Mouse (Mus musculus): ENCODE data around the gene D630003M21Rik. TPM values are rescaled to one million over a fixed set of nuclear protein-coding genes. Genes with fewer than 3 reads are reported as not detected.
A peak's percentile ranks its signal among the peaks of the same experiment; 100 is the strongest.

D630003M21Rik gene
- polyA plus RNA-seq, 1 experiment: 0.36 TPM

DNA sequence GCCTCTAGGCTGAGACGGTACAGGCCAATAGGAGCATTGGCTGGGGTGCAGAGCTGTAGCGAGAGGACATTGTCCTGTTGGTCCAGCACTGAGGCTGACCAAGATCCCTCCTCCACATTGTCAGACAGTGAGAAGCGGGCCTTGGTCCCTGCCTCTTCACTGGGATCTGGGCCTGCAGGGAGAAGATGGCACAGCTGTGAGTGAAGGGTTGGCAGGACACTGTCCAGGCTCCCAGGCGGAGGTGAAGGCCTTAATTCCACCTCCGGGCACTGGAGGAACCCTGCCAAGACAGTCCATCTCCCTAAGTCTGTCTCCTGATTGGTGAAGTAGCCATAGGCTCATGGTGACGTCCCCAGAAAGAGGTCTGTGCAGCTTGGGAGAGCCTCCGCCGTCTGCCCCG, 90.2 kb downstream of the D630003M21Rik start:
- H3K4me1 ChIP-seq (ENCODE audit: control insufficient read depth, insufficient read depth, insufficient read length, low read length): peaks cover 65% of the 10 kb centered on the region
- H3K27ac ChIP-seq (replicated peaks; ENCODE audit: low read depth, low read length): peak overlapping the region; percentile 50
- H3K4me3 ChIP-seq (ENCODE audit: insufficient read depth, low read depth, low read length): no peak overlapping the region

GRCm38 (mm10) chr2:158137771-158138170, 91.3 kb downstream of the D630003M21Rik start:
- peak overlapping the region; percentile 50 for H3K27ac ChIP-seq (replicated peaks; ENCODE audit: low read depth, low read length)
- no peak overlapping the region for H3K4me3 ChIP-seq (ENCODE audit: insufficient read depth, low read depth, low read length)
- H3K4me1 ChIP-seq (ENCODE audit: control insufficient read depth, insufficient read depth, insufficient read length, low read length): peaks cover 69% of the 10 kb centered on the region

GRCm38 (mm10) chr2:158136205-158136604, 92.8 kb downstream of the D630003M21Rik start:
- H3K27ac ChIP-seq (replicated peaks; ENCODE audit: low read depth, low read length): peak overlapping the region; percentile 51
- H3K4me3 ChIP-seq (ENCODE audit: insufficient read depth, low read depth, low read length): no peak overlapping the region
- H3K4me1 ChIP-seq (ENCODE audit: control insufficient read depth, insufficient read depth, insufficient read length, low read length): peaks cover 71% of the 10 kb centered on the region

- H3K4me1 ChIP-seq (ENCODE audit: control insufficient read depth, insufficient read depth, insufficient read length, low read length): peaks cover 67% of the 10 kb centered on the region
- no peak overlapping the region for H3K4me3 ChIP-seq (ENCODE audit: insufficient read depth, low read depth, low read length)
- H3K27ac ChIP-seq (replicated peaks; ENCODE audit: low read depth, low read length): peak overlapping the region; percentile 94
Observed at GRCm38 (mm10) chr2:158133050-158133449, 96.0 kb downstream of the D630003M21Rik start.

Other genes starting within 250 kb of the D630003M21Rik start
- gene Tti1, start 200.8 kb downstream of the D630003M21Rik start, polyA plus RNA-seq (2012; ENCODE audit: insufficient read depth, insufficient read length, missing spikeins): 6.7 and 7.3 TPM in 2 replicates
- gene Rprd1b, start 200.7 kb downstream of the D630003M21Rik start, polyA plus RNA-seq (2012; ENCODE audit: insufficient read depth, insufficient read length, missing spikeins): 8.3 and 11.7 TPM in 2 replicates
- gene Tgm2, start 82.8 kb downstream of the D630003M21Rik start, polyA plus RNA-seq (2012; ENCODE audit: insufficient read depth, insufficient read length, missing spikeins): 66.0 and 82.7 TPM in 2 replicates
- gene Bpi, start 28.9 kb upstream of the D630003M21Rik start, polyA plus RNA-seq (2012; ENCODE audit: insufficient read depth, insufficient read length, missing spikeins): not detected in 2 replicates
- gene Lbp, start 77.3 kb upstream of the D630003M21Rik start, polyA plus RNA-seq (2012; ENCODE audit: insufficient read depth, insufficient read length, missing spikeins): 5.8 and 6.6 TPM in 2 replicates
- 0.91 and 4.4 TPM in 2 replicates for gene Snhg11, start 146.4 kb upstream of the D630003M21Rik start, polyA plus RNA-seq (2012; ENCODE audit: insufficient read depth, insufficient read length, missing spikeins)
- 16.9 and 18.8 TPM in 2 replicates for gene Ralgapb, start 180.6 kb upstream of the D630003M21Rik start, polyA plus RNA-seq (2012; ENCODE audit: insufficient read depth, insufficient read length, missing spikeins)

Measured in brown adipose tissue, adult 24 weeks (tissue).